Mouse (Mus musculus): ENCODE results near the gene Plaa. TPM values are rescaled to one million over a fixed set of nuclear protein-coding genes. Genes with fewer than 3 reads are reported as not detected.
"Not testable (repeated sequence)": the region's sequence is repeated elsewhere in the genome, so short reads cannot be mapped to it uniquely, and the experiment has no call there.

Plaa gene
- total RNA-seq (2014; rRNA removed) (87.6 and 95.7 TPM in 2 replicates), polyA plus RNA-seq (2015; fragmentation: Nextera tagmentation; extraction: Ambion mirVana) (63.9 and 70.4 TPM in 2 replicates)

- under 1% methylated on average over 53 of the region's 61 CpGs for WGBS
- peak; percentile 99 for ATAC-seq (ENCODE audit: low FRiP score)
- H3K27me3 ChIP-seq (ENCODE audit: insufficient read depth, low read length) = no peaks in the 10 kb centered on the region
- H3K4me2 ChIP-seq (ENCODE audit: low read depth, low read length, poor library complexity, severe bottlenecking) = peak within 1 kb of the TSS; percentile 72
- H3K9me3 ChIP-seq (ENCODE audit: low read length) = no peaks in the 10 kb centered on the region
- peak within 1 kb of the TSS; percentile 83 for H3K9ac ChIP-seq (replicated peaks; ENCODE audit: low read length, poor library complexity, severe bottlenecking)
- H3K36me3 ChIP-seq (ENCODE audit: insufficient read depth, low read length) = no peaks in the 10 kb centered on the region
- DNase-seq (ENCODE audit: low spot score) = peak; percentile 96
- peak within 1 kb of the TSS; percentile 86 for H3K4me3 ChIP-seq (ENCODE audit: low read depth, low read length)
- no peak for TF ChIP-seq CTCF (IDR thresholded peaks at IDR 0.05)
- peak within 1 kb of the TSS; percentile 92 for H3K27ac ChIP-seq (ENCODE audit: low read depth, low read length)
- peaks cover 3% of the 10 kb centered on the region; the same call in 1 of the 2 replicates for H3K4me1 ChIP-seq (ENCODE audit: insufficient read depth, low read length)
Observed at GRCm38 (mm10) chr4:94603031-94603629, at the start of gene Plaa. Gene Plaa (minus strand): TSS chr4:94603244.

GRCm38 (mm10) chr4:94650426-94651175 lies 47.6 kb upstream of the Plaa start:
- 92% methylated on average over 5 of the region's 5 CpGs for WGBS
- H3K36me3 ChIP-seq (ENCODE audit: insufficient read depth, low read length); H3K4me2 ChIP-seq (ENCODE audit: low read depth, low read length, poor library complexity, severe bottlenecking); DNase-seq (ENCODE audit: low spot score); H3K27me3 ChIP-seq (ENCODE audit: insufficient read depth, low read length); H3K4me1 ChIP-seq (ENCODE audit: insufficient read depth, low read length); H3K9ac ChIP-seq (replicated peaks; ENCODE audit: low read length, poor library complexity, severe bottlenecking); H3K9me3 ChIP-seq (ENCODE audit: low read length); H3K27ac ChIP-seq (ENCODE audit: low read depth, low read length); H3K4me3 ChIP-seq (ENCODE audit: low read depth, low read length); ATAC-seq (ENCODE audit: low FRiP score): not testable (repeated sequence)

DNA sequence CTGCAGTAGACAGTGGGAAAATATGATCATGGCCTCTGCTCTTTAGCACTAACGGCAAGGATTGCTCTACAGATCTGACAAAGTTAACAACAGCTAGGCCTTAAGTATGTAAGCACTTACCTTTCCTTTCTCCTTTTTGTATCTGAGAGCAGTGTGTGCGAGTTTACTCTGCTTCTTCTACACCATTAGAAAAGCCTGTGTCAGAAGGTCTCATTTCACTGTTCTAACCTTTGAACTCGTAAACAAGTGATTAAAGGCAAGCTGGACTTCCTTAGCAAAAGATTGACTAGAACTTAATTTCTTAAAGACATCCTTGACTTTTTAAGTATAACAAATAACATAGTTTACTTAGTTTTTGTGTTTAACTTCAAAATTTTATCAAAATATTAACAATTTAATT lies 46.9 kb upstream of the Plaa start, which contains the start of gene Lrrc19:
Gene Lrrc19, minus strand, starts transcription at position 225 of the 400 bp plus-strand sequence.
- Histone ChIP-seq H3K27ac (ENCODE audit: low read depth, low read length) (no peak within 1 kb of the TSS), H3K9me3 (ENCODE audit: low read length) (no peaks in the 10 kb centered on the region), H3K4me3 (ENCODE audit: low read depth, low read length) (no peak within 1 kb of the TSS), H3K9ac (replicated peaks; ENCODE audit: low read length, poor library complexity, severe bottlenecking) (no peak within 1 kb of the TSS), H3K4me1 (ENCODE audit: insufficient read depth, low read length) (no peaks in the 10 kb centered on the region), H3K4me2 (ENCODE audit: low read depth, low read length, poor library complexity, severe bottlenecking) (no peak within 1 kb of the TSS), H3K36me3 (ENCODE audit: insufficient read depth, low read length) (no peaks in the 10 kb centered on the region), H3K27me3 (ENCODE audit: insufficient read depth, low read length) (no peaks in the 10 kb centered on the region)
- ATAC-seq (ENCODE audit: low FRiP score) (no peak), DNase-seq (ENCODE audit: low spot score) (no peak)
- TF ChIP-seq CTCF (IDR thresholded peaks at IDR 0.05) = no peak
- 93% methylated on average over 3 of the region's 3 CpGs for whole genome bisulfite sequencing

GRCm38 (mm10) chr4:94643141-94643540 lies 40.1 kb upstream of the Plaa start:
- Histone ChIP-seq H3K36me3 (ENCODE audit: insufficient read depth, low read length) (no peaks in the 10 kb centered on the region), H3K9ac (replicated peaks; ENCODE audit: low read length, poor library complexity, severe bottlenecking) (no peak overlapping the region), H3K4me3 (ENCODE audit: low read depth, low read length) (no peak overlapping the region), H3K4me1 (ENCODE audit: insufficient read depth, low read length) (no peaks in the 10 kb centered on the region), H3K9me3 (ENCODE audit: low read length) (no peaks in the 10 kb centered on the region), H3K27ac (ENCODE audit: low read depth, low read length) (no peak overlapping the region), H3K4me2 (ENCODE audit: low read depth, low read length, poor library complexity, severe bottlenecking) (no peak overlapping the region), H3K27me3 (ENCODE audit: insufficient read depth, low read length) (no peaks in the 10 kb centered on the region)
- TF ChIP-seq CTCF (IDR thresholded peaks at IDR 0.05) = no peak
- WGBS = 99% methylated on average over 2 of the region's 2 CpGs
- DNase-seq (ENCODE audit: low spot score) (no peak), ATAC-seq (ENCODE audit: low FRiP score) (no peak)

- Histone ChIP-seq H3K4me1 (ENCODE audit: insufficient read depth, low read length) (peaks cover 4% of the 10 kb centered on the region; the same call in 1 of the 2 replicates), H3K4me2 (ENCODE audit: low read depth, low read length, poor library complexity, severe bottlenecking) (no peak overlapping the region), H3K27me3 (ENCODE audit: insufficient read depth, low read length) (no peaks in the 10 kb centered on the region), H3K36me3 (ENCODE audit: insufficient read depth, low read length) (no peaks in the 10 kb centered on the region), H3K9me3 (ENCODE audit: low read length) (no peaks in the 10 kb centered on the region), H3K4me3 (ENCODE audit: low read depth, low read length) (no peak overlapping the region), H3K27ac (ENCODE audit: low read depth, low read length) (no peak overlapping the region), H3K9ac (replicated peaks; ENCODE audit: low read length, poor library complexity, severe bottlenecking) (no peak overlapping the region)
- DNase-seq (ENCODE audit: low spot score) (no peak), ATAC-seq (ENCODE audit: low FRiP score) (no peak)
- no peak for TF ChIP-seq CTCF (IDR thresholded peaks at IDR 0.05)
- WGBS = 96% methylated on average over 2 of the region's 2 CpGs
Observed at GRCm38 (mm10) chr4:94620077-94620476, 17.0 kb upstream of the Plaa start.

GRCm38 (mm10) chr4:94614627-94615006 lies 11.6 kb upstream of the Plaa start:
- no peaks in the 10 kb centered on the region for H3K9me3 ChIP-seq (ENCODE audit: low read length)
- DNase-seq (ENCODE audit: low spot score) = no peak
- WGBS = under 1% methylated on average over 18 of the region's 18 CpGs
- no peaks in the 10 kb centered on the region for H3K27me3 ChIP-seq (ENCODE audit: insufficient read depth, low read length)
- peak overlapping the region; percentile 66 for H3K4me2 ChIP-seq (ENCODE audit: low read depth, low read length, poor library complexity, severe bottlenecking)
- peaks cover 4% of the 10 kb centered on the region; the same call in 1 of the 2 replicates for H3K4me1 ChIP-seq (ENCODE audit: insufficient read depth, low read length)
- H3K27ac ChIP-seq (ENCODE audit: low read depth, low read length) = peak overlapping the region; percentile 58
- H3K4me3 ChIP-seq (ENCODE audit: low read depth, low read length) = peak overlapping the region; percentile 73
- no peaks in the 10 kb centered on the region for H3K36me3 ChIP-seq (ENCODE audit: insufficient read depth, low read length)
- ATAC-seq (ENCODE audit: low FRiP score) = peak; percentile 73
- TF ChIP-seq CTCF (IDR thresholded peaks at IDR 0.05) = no peak
- peak overlapping the region; percentile 74 for H3K9ac ChIP-seq (replicated peaks; ENCODE audit: low read length, poor library complexity, severe bottlenecking)

All from midbrain, postnatal 0 days (tissue).